Mouse (Mus musculus) lung, postnatal 0 days (tissue): ENCODE results near the gene Patj.

Source experiments
- CTCF ChIP-seq: IDR thresholded peaks from 2 replicates; pipeline ENCODE4 v1.5.1; 2016; ENCODE audit warnings: antibody characterized with exemption, mild to moderate bottlenecking
- EP300 ChIP-seq: IDR thresholded peaks from 2 replicates; pipeline ENCODE4 v1.6.1; 2016; ENCODE audit warnings: antibody characterized with exemption, mild to moderate bottlenecking, control low read depth

- TF ChIP-seq CTCF (no peak), EP300 (no peak)
Observed at GRCm38 (mm10) chr4:98688520-98688919, 292.9 kb downstream of the Patj start.
